Mouse (Mus musculus) MEL (cell line): ENCODE results near the gene Wdr19.

Experiments
- BHLHE40 ChIP-seq: IDR thresholded peaks from 2 replicates; pipeline ENCODE4 v1.6.1; 2012; ENCODE audit warnings: low read depth, mild to moderate bottlenecking, inconsistent platforms, low read length, improper control_type of control experiment, borderline replicate concordance
- CHD1 ChIP-seq: IDR thresholded peaks from 2 replicates; pipeline ENCODE4 v1.6.1; 2012; ENCODE audit warnings: low read depth, mild to moderate bottlenecking, inconsistent platforms, low read length, improper control_type of control experiment
- CTCF ChIP-seq, 3 experiments: IDR thresholded peaks in 2 of 3; conservative IDR thresholded peaks in 1 of 3; 2 replicates each; pipeline ENCODE4 v1.5.1; 2011 to 2012; ENCODE audit warnings: low read length in 3 of 3, low read depth in 2 of 3, mild to moderate bottlenecking in 2 of 3, improper control_type of control experiment in 1 of 3, inconsistent platforms in 1 of 3, mixed read lengths in 1 of 3, moderate library complexity in 1 of 3; ENCODE audit not compliant: control insufficient read depth in 1 of 3, insufficient read depth in 1 of 3, poor library complexity in 1 of 3, severe bottlenecking in 1 of 3
- E2F4 ChIP-seq: IDR thresholded peaks from 2 replicates; pipeline ENCODE4 v1.6.1; 2011; ENCODE audit warnings: low read depth, low read length, improper control_type of control experiment, borderline replicate concordance
- ETS1 ChIP-seq: IDR thresholded peaks from 2 replicates; pipeline ENCODE4 v1.6.1; 2012; ENCODE audit warnings: low read depth, mild to moderate bottlenecking, inconsistent platforms, low read length, improper control_type of control experiment, moderate library complexity
- MYC ChIP-seq: IDR thresholded peaks from 2 replicates; pipeline ENCODE4 v1.6.1; 2011; ENCODE audit warnings: low read depth, mild to moderate bottlenecking, low read length, improper control_type of control experiment, moderate library complexity
- RAD21 ChIP-seq: IDR thresholded peaks from 2 replicates; pipeline ENCODE4 v1.6.1; 2011; ENCODE audit warnings: mild to moderate bottlenecking, low read depth, low read length, improper control_type of control experiment
- ZC3H11A ChIP-seq: IDR thresholded peaks from 2 replicates; pipeline ENCODE4 v1.6.1; 2012; ENCODE audit warnings: low read depth, mild to moderate bottlenecking, inconsistent platforms, low read length, improper control_type of control experiment
- ZMIZ1 ChIP-seq: IDR thresholded peaks from 2 replicates; pipeline ENCODE4 v1.6.1; 2012; ENCODE audit warnings: low read depth, mild to moderate bottlenecking, inconsistent platforms, low read length, improper control_type of control experiment, moderate library complexity

DNA sequence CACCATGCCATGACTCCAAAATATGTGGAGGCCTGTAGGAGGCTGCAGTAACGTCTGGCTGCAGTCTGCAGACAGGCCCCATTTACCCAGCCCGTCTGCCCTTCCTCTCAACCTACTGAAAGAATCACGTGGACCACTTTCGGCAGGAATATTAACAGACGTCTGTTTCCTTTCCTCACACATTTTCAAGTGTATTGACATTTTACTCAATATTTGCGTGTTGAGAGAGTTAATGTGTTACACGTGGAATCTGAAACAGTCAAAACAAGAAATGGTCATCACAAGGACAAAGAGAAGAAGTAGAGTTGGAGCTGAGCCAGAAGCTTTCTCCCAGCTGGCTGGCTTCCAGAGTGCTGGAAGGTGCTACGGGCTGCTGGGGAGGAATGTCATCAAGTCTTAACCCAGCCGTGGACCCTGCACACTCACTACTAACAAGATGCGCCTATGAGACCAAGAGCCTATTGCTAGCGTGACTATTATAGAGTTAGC lies 22.4 kb upstream of the Wdr19 start:
- TF ChIP-seq ZC3H11A, result no peak
- TF ChIP-seq E2F4, result no peak
- TF ChIP-seq ETS1, result no peak
- TF ChIP-seq CTCF (IDR thresholded peaks at IDR 0.05 in 2 of 3, conservative IDR thresholded peaks at IDR 0.05 in 1 of 3; ENCODE audit: control insufficient read depth in 1 of 3, insufficient read depth in 1 of 3, low read depth in 2 of 3, low read length in 3 of 3, poor library complexity in 1 of 3, severe bottlenecking in 1 of 3), result no peak
- TF ChIP-seq MYC, result no peak
- TF ChIP-seq CHD1, result no peak
- no peak for TF ChIP-seq BHLHE40
- no peak for TF ChIP-seq RAD21
- TF ChIP-seq ZMIZ1, result no peak
